ENCODE assay signal across 9 mouse cellular contexts in the genomic region with DNA sequence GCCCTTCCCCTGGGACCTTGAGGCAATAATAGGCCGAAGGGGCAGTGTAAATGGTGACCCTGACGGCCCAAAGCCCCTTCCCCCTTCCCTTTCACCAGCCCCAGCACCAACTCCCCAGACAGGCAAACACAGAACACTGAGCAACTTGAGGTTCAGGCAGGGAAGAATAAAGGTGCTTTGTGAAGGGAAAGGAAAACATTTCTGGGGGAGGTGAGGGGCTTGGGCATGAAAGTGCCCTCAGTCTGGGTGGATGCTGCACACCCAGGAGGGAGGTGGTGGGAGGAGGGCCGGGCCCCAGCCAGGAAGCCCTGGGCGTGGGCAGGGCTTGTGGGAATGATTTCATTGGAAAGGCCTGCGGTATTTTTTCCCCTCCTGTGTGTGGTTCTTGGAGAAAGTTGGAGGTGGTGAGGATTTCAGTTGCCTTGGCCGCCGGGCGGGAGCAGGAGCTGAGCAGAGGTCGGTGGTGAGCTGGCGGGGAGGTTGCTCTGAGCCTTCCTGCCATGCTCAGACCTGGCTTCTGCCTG. TPM values are rescaled to one million over a fixed set of nuclear protein-coding genes. Genes with fewer than 3 reads are reported as not detected.
DNase-seq lines count a peak whose midpoint lies in the region; ATAC-seq lines count a peak whose summit lies in the region.
"Had no signal": no experiment of that assay in that cellular context is flagged by ENCODE, and none has a peak within 500 bp of the region (broad histone marks: within the 10 kb centered on the region; RNA-seq: fewer than 3 reads in every experiment).

No protein-coding gene starts in this region.

- no peaks in the 10 kb centered on the region for H3K27me3 ChIP-seq in forebrain, embryonic 12.5 days
- no peaks in the 10 kb centered on the region for H3K27me3 ChIP-seq in forebrain, embryonic 13.5 days
- H3K27me3 ChIP-seq in neural tube, embryonic 13.5 days: no peaks in the 10 kb centered on the region

- no peak overlapping the region for H3K4me3 ChIP-seq in forebrain, embryonic 12.5 days (replicated peaks)
- H3K4me3 ChIP-seq in forebrain, embryonic 13.5 days: no peak overlapping the region
- 0 out of 2 replicates have a peak overlapping the region, but pooled peaks have one; percentile 4 for H3K4me3 ChIP-seq in neural tube, embryonic 13.5 days
- H3K4me3 ChIP-seq: erythroblast, embryonic 14.5 days had no signal

- H3K9me3 ChIP-seq in forebrain, embryonic 12.5 days: no peaks in the 10 kb centered on the region
- no peaks in the 10 kb centered on the region for H3K9me3 ChIP-seq in forebrain, embryonic 13.5 days (replicated peaks)
- no peaks in the 10 kb centered on the region for H3K9me3 ChIP-seq in neural tube, embryonic 13.5 days

- H3K4me1 ChIP-seq in forebrain, embryonic 12.5 days: no peaks in the 10 kb centered on the region
- peaks cover 6% of the 10 kb centered on the region for H3K4me1 ChIP-seq in forebrain, embryonic 13.5 days
- peaks cover 17% of the 10 kb centered on the region; the same call in 1 of the 2 replicates for H3K4me1 ChIP-seq in neural tube, embryonic 13.5 days (replicated peaks)

- H3K9ac ChIP-seq in forebrain, embryonic 12.5 days: 0 out of 2 replicates have a peak overlapping the region, but pooled peaks have one; percentile 18
- no peak overlapping the region for H3K9ac ChIP-seq in forebrain, embryonic 13.5 days
- H3K9ac ChIP-seq in neural tube, embryonic 13.5 days: peak overlapping the region; percentile 26; the same call in 1 of the 2 replicates

- intact Hi-C loops in heart, postnatal 36 days (cut with DNase I): loop anchor here (5.0 kb wide), 1 partner anchor 47 kb away; no protein-coding TSS in a partner anchor

- ATAC-seq in forebrain, embryonic 12.5 days (ENCODE audit: low FRiP score): no peak
- no peak for ATAC-seq in forebrain, embryonic 13.5 days
- ATAC-seq in neural tube, embryonic 13.5 days (ENCODE audit: low read depth): peak; percentile 61; the same call in 1 of the 2 replicates

- peak; percentile 64 for DNase-seq in testis, postnatal 10 days (ENCODE audit: low spot score)
- no peak for DNase-seq in testis, postnatal 14 days (ENCODE audit: low spot score)
- DNase-seq in heart, postnatal 36 days: peak; percentile 27 to 29
- no peak for DNase-seq in yolk sac, embryonic 10.5 days (ENCODE audit: low spot score)
- DNase-seq in adrenal gland, postnatal 14 days: no peak

- H3K36me3 ChIP-seq in forebrain, embryonic 12.5 days (replicated peaks): peaks cover 29% of the 10 kb centered on the region
- H3K36me3 ChIP-seq in forebrain, embryonic 13.5 days (ENCODE audit: poor library complexity, severe bottlenecking): peaks cover 55% of the 10 kb centered on the region
- peaks cover 49% of the 10 kb centered on the region for H3K36me3 ChIP-seq in neural tube, embryonic 13.5 days

- no peak overlapping the region for H3K4me2 ChIP-seq in forebrain, embryonic 12.5 days
- no peak overlapping the region for H3K4me2 ChIP-seq in forebrain, embryonic 13.5 days
- peak overlapping the region; percentile 16; the same call in 1 of the 2 replicates for H3K4me2 ChIP-seq in neural tube, embryonic 13.5 days

- 61% methylated on average over 10 of the region's 10 CpGs for WGBS in forebrain, embryonic 12.5 days
- WGBS in forebrain, embryonic 13.5 days: 64% methylated on average over 10 of the region's 10 CpGs
- 58% methylated on average over 6 of the region's 10 CpGs for WGBS in neural tube, embryonic 13.5 days

- peak overlapping the region; percentile 66 for H3K27ac ChIP-seq in forebrain, embryonic 12.5 days
- H3K27ac ChIP-seq in forebrain, embryonic 13.5 days: no peak overlapping the region; the same call in 1 of the 2 replicates
- peak overlapping the region; percentile 71 for H3K27ac ChIP-seq in neural tube, embryonic 13.5 days (replicated peaks)

RNA-seq across cellular contexts. Expression of gene Psmd7, which starts 43.6 kb away (rescaled TPM):
- polyA plus RNA-seq in forebrain, embryonic 12.5 days (2016; fragmentation: Nextera tagmentation; extraction: Ambion mirVana): 291 and 295 TPM in 2 replicates
- polyA plus RNA-seq in forebrain, embryonic 13.5 days (2015; fragmentation: Nextera tagmentation; extraction: Ambion mirVana): 268 and 274 TPM in 2 replicates
- total RNA-seq in heart, postnatal 36 days (2021): 100 to 1,000 TPM in 1 of 2 experiments, 10 to 100 TPM in 1; 95.7 to 104 TPM
- 259 and 285 TPM in 2 replicates for polyA plus RNA-seq in neural tube, embryonic 13.5 days (2015; fragmentation: Nextera tagmentation; extraction: Ambion mirVana)
- total RNA-seq in adrenal gland, postnatal 14 days (2021): 98.0 and 98.6 TPM in 2 replicates

Comparison
In these comparisons a context has a peak if more than half of its experiments do, and no peak if none do; other contexts are left out.
1. DNase-seq: peak in testis, postnatal 10 days (single experiment) and heart, postnatal 36 days (2 of 2); none in testis, postnatal 14 days (single experiment), yolk sac, embryonic 10.5 days (single experiment) and adrenal gland, postnatal 14 days (single experiment).